Mouse (Mus musculus): ENCODE results near the gene Olfr59. TPM values are rescaled to one million over a fixed set of nuclear protein-coding genes. Genes with fewer than 3 reads are reported as not detected.

The Olfr59 gene
- polyA plus RNA-seq (2015; fragmentation: Nextera tagmentation; extraction: Ambion mirVana), result not detected in 2 replicates

GRCm38 (mm10) chr11:74283436-74283835, at the start of gene Olfr59:
TSS of gene Olfr59 (plus strand) at chr11:74283736.
- no peak within 1 kb of the TSS for H3K9ac ChIP-seq
- ATAC-seq (replicated peaks; ENCODE audit: insufficient number of reproducible peaks, insufficient read depth, low FRiP score, low read depth), result no peak
- H3K4me2 ChIP-seq, result no peak within 1 kb of the TSS
- H3K9me3 ChIP-seq (replicated peaks), result no peaks in the 10 kb centered on the region
- H3K4me1 ChIP-seq (replicated peaks), result no peaks in the 10 kb centered on the region
- WGBS, result 51% methylated on average over 2 of the region's 2 CpGs
- no peaks in the 10 kb centered on the region for H3K36me3 ChIP-seq
- H3K27ac ChIP-seq, result no peak within 1 kb of the TSS
- no peak within 1 kb of the TSS for H3K4me3 ChIP-seq
- no peaks in the 10 kb centered on the region for H3K27me3 ChIP-seq

GRCm38 (mm10) chr11:74241201-74241600, 42.3 kb upstream of the Olfr59 start:
- WGBS, result 79% methylated on average over 3 of the region's 3 CpGs
- H3K36me3 ChIP-seq, result no peaks in the 10 kb centered on the region
- no peaks in the 10 kb centered on the region for H3K4me1 ChIP-seq (replicated peaks)
- no peak overlapping the region for H3K9ac ChIP-seq
- no peaks in the 10 kb centered on the region for H3K9me3 ChIP-seq (replicated peaks)
- H3K4me2 ChIP-seq, result no peak overlapping the region
- no peak overlapping the region for H3K27ac ChIP-seq
- no peak for ATAC-seq (replicated peaks; ENCODE audit: insufficient number of reproducible peaks, insufficient read depth, low FRiP score, low read depth)
- no peak overlapping the region for H3K4me3 ChIP-seq
- H3K27me3 ChIP-seq, result no peaks in the 10 kb centered on the region

- Histone ChIP-seq H3K9ac (no peak within 1 kb of the TSS), H3K4me3 (no peak within 1 kb of the TSS), H3K9me3 (replicated peaks) (no peaks in the 10 kb centered on the region), H3K4me1 (replicated peaks) (no peaks in the 10 kb centered on the region), H3K27me3 (no peaks in the 10 kb centered on the region), H3K4me2 (no peak within 1 kb of the TSS), H3K27ac (no peak within 1 kb of the TSS), H3K36me3 (no peaks in the 10 kb centered on the region)
- 38% methylated on average over 2 of the region's 2 CpGs for WGBS
- no peak for ATAC-seq (replicated peaks; ENCODE audit: insufficient number of reproducible peaks, insufficient read depth, low FRiP score, low read depth)
These were observed 24.0 kb upstream of the Olfr59 start, which contains the start of gene Olfr406 for GRCm38 (mm10) chr11:74259508-74259907. TSS of gene Olfr406 (plus strand) at chr11:74259808.

GRCm38 (mm10) chr11:74287256-74287655, 3.7 kb downstream of the Olfr59 start:
- Histone ChIP-seq H3K4me3 (no peak overlapping the region), H3K4me1 (replicated peaks) (no peaks in the 10 kb centered on the region), H3K36me3 (no peaks in the 10 kb centered on the region), H3K27me3 (no peaks in the 10 kb centered on the region), H3K9me3 (replicated peaks) (no peaks in the 10 kb centered on the region), H3K27ac (no peak overlapping the region), H3K4me2 (no peak overlapping the region), H3K9ac (no peak overlapping the region)
- 62% methylated on average over 2 of the region's 2 CpGs for WGBS
- no peak for ATAC-seq (replicated peaks; ENCODE audit: insufficient number of reproducible peaks, insufficient read depth, low FRiP score, low read depth)

- Histone ChIP-seq H3K27me3 (no peaks in the 10 kb centered on the region), H3K9ac (no peak overlapping the region), H3K27ac (no peak overlapping the region), H3K4me1 (replicated peaks) (no peaks in the 10 kb centered on the region), H3K9me3 (replicated peaks) (no peaks in the 10 kb centered on the region), H3K4me2 (no peak overlapping the region), H3K36me3 (no peaks in the 10 kb centered on the region), H3K4me3 (no peak overlapping the region)
- ATAC-seq (replicated peaks; ENCODE audit: insufficient number of reproducible peaks, insufficient read depth, low FRiP score, low read depth), result no peak
- WGBS, result 41% methylated on average over 2 of the region's 2 CpGs
These were observed 42.5 kb downstream of the Olfr59 start for GRCm38 (mm10) chr11:74326044-74326443.

GRCm38 (mm10) chr11:74328781-74329180, 45.2 kb downstream of the Olfr59 start:
- Histone ChIP-seq H3K4me3 (no peak overlapping the region), H3K9me3 (replicated peaks) (no peaks in the 10 kb centered on the region), H3K4me1 (replicated peaks) (no peaks in the 10 kb centered on the region), H3K27me3 (no peaks in the 10 kb centered on the region), H3K27ac (no peak overlapping the region), H3K36me3 (no peaks in the 10 kb centered on the region), H3K9ac (no peak overlapping the region), H3K4me2 (no peak overlapping the region)
- ATAC-seq (replicated peaks; ENCODE audit: insufficient number of reproducible peaks, insufficient read depth, low FRiP score, low read depth), result no peak

GRCm38 (mm10) chr11:74337931-74338330, 54.4 kb downstream of the Olfr59 start, which contains the start of gene Olfr410:
TSS of gene Olfr410 (minus strand) at chr11:74338031.
- Histone ChIP-seq H3K9me3 (replicated peaks) (no peaks in the 10 kb centered on the region), H3K4me3 (no peak within 1 kb of the TSS), H3K36me3 (no peaks in the 10 kb centered on the region), H3K4me1 (replicated peaks) (no peaks in the 10 kb centered on the region), H3K27ac (no peak within 1 kb of the TSS), H3K9ac (no peak within 1 kb of the TSS), H3K4me2 (no peak within 1 kb of the TSS), H3K27me3 (no peaks in the 10 kb centered on the region)
- 71% methylated on average over 6 of the region's 6 CpGs for WGBS
- no peak for ATAC-seq (replicated peaks; ENCODE audit: insufficient number of reproducible peaks, insufficient read depth, low FRiP score, low read depth)

Other genes starting within 250 kb of the Olfr59 start
- gene Olfr139, start 227.2 kb upstream of the Olfr59 start, polyA plus RNA-seq (2015; fragmentation: Nextera tagmentation; extraction: Ambion mirVana), result not detected in 2 replicates
- gene Olfr399, start 227.1 kb upstream of the Olfr59 start, polyA plus RNA-seq (2015; fragmentation: Nextera tagmentation; extraction: Ambion mirVana), result not detected in 2 replicates
- not detected in 2 replicates for gene Zfp616, start 213.8 kb upstream of the Olfr59 start, polyA plus RNA-seq (2015; fragmentation: Nextera tagmentation; extraction: Ambion mirVana)
- gene Olfr401, start 170.0 kb upstream of the Olfr59 start, polyA plus RNA-seq (2015; fragmentation: Nextera tagmentation; extraction: Ambion mirVana), result not detected in 2 replicates
- gene Olfr402, start 130.2 kb upstream of the Olfr59 start, polyA plus RNA-seq (2015; fragmentation: Nextera tagmentation; extraction: Ambion mirVana), result not detected in 2 replicates
- not detected in 2 replicates for gene Olfr403, start 97.5 kb upstream of the Olfr59 start, polyA plus RNA-seq (2015; fragmentation: Nextera tagmentation; extraction: Ambion mirVana)
- not detected in 2 replicates for gene Olfr43, start 72.4 kb upstream of the Olfr59 start, polyA plus RNA-seq (2015; fragmentation: Nextera tagmentation; extraction: Ambion mirVana)
- not detected in 2 replicates for gene Olfr406, start 23.9 kb upstream of the Olfr59 start, polyA plus RNA-seq (2015; fragmentation: Nextera tagmentation; extraction: Ambion mirVana)
- gene Olfr410, start 54.3 kb downstream of the Olfr59 start, polyA plus RNA-seq (2015; fragmentation: Nextera tagmentation; extraction: Ambion mirVana), result not detected in 2 replicates
- not detected in 2 replicates for gene Olfr411, start 68.9 kb downstream of the Olfr59 start, polyA plus RNA-seq (2015; fragmentation: Nextera tagmentation; extraction: Ambion mirVana)
- not detected in 2 replicates for gene Olfr412, start 78.3 kb downstream of the Olfr59 start, polyA plus RNA-seq (2015; fragmentation: Nextera tagmentation; extraction: Ambion mirVana)

All from heart, embryonic 15.5 days (tissue).